Mouse (Mus musculus) liver, adult (tissue): Measurements from ENCODE around the gene Dbil5.

Experiments used
- GATA4 ChIP-seq: IDR thresholded peaks from 2 replicates; pipeline ENCODE4 v1.6.1; 2014; ENCODE audit warnings: mild to moderate bottlenecking, low read length; ENCODE audit not compliant: insufficient replicate concordance

Dbil5 gene

DNA sequence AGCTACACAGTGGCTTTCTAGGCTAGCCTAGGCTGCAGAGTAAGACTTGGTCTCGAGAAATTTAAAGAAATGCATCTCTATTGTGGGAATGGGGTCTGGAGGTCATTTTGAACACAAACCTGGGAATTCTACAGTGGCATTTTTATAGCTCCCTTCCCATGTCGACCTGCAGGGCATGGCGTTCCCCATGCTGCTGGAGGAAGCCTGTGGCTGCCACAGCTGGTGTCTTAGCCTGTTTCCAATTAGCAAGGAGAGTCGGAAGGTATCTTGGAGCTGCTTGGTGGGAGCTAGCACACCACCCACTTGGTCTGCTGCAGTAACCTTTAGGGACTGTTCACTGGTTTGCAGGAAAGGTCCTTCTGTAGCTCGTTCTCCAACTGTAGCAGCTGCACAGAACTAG lies 38.7 kb downstream of the Dbil5 start:
- TF ChIP-seq GATA4, result no peak

DNA sequence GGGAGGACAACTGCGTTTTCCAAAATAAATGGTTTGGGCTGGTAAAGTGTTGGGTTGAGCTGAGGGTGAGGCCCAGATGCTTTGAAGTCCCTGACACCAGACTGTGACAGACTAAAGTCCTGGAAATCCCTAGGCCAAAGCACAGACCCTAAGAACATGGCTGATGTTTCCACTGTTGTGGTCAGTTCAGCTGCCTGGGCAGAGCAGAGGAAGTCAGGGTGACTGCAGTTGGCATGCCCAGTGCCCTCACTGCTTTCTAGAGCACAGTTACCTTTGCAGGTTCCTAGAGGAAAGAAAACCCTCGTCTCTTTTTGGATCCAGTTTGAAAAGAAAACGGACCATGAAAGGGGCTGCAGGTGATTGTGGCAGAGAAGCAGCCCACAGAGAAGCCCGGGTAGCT lies 40.0 kb downstream of the Dbil5 start:
- no peak for TF ChIP-seq GATA4

DNA sequence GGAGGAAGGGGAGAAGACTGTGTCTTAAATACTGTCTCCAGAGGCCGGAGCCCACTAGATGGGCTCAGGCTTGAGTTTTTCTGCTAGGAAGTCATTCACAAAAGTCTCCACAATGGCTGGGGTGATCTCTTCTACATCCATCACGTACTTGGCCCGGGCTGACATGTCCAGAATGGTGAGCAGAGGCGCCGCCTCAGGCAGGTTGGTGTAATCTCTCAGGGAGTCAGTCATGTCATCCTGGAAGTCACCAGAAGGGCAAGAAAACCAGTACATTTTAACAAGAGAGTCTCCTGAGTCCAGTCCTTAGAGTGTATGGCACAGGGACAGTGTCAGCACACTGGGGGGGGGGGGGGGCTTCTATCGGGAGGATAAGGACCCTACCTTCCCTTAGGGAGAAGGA lies 41.1 kb downstream of the Dbil5 start:
- TF ChIP-seq GATA4, result no peak

DNA sequence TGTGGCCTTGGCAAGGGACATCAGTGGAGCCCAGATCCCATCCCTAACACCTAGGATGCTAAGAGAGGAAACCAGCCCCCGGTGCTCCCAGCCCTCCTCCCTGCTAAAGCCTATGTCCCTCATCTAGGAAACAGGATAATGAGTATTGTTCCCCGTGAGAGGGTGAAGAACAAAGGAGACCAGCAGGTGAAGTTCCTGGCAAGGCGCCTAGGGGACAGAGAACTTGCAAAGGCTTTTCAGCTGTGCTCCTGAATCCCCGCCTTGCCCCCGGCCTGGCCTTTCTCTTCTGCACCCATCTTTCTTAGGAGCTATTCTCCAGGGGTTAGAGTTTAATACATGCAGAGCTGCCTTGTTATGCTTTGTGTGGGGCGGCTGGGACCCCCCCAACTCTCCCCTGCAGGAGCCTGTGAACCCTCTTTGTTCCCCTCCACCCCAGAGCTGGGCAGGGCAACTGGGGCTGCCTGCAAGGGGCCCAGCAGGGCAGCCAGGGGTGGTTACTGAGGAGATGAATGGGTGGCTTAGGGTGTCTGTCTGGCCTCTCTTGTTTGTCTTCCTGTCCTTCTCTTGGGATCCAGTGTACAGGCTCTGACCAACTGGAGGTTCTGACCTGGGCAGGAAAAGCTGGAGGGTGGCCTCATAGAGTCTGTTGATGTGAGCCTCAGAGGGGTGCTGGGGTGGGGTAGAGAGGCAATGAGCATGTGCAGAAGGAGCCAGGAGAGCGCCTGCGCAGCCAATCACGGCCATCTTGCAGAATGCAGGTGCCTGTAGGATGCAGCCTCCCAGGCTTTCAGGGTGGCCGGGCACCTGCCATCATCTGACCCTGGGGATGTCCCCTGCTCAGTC lies 43.0 kb downstream of the Dbil5 start:
- no peak for TF ChIP-seq GATA4

DNA sequence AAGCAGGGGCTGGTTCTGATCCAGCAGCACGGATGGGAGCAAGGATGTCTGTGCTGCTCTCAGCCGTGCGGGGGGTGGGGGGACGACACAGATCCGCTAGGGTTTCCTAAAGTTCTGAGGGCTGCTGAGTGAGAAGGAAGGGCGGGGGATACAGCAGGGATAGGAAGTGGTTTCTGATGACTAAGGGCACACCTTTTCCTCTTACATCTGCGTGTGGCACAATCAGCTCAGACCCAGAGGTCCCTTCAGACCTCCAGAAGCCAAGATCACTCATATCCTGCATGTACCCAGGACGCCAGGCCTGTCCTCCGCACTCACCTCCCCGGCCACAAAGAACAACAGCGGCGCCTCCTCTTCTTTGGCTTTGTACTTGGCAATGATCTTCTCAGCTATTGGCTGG lies 43.8 kb downstream of the Dbil5 start:
- peak; percentile 49; the same call in 1 of the 2 replicates for TF ChIP-seq GATA4

DNA sequence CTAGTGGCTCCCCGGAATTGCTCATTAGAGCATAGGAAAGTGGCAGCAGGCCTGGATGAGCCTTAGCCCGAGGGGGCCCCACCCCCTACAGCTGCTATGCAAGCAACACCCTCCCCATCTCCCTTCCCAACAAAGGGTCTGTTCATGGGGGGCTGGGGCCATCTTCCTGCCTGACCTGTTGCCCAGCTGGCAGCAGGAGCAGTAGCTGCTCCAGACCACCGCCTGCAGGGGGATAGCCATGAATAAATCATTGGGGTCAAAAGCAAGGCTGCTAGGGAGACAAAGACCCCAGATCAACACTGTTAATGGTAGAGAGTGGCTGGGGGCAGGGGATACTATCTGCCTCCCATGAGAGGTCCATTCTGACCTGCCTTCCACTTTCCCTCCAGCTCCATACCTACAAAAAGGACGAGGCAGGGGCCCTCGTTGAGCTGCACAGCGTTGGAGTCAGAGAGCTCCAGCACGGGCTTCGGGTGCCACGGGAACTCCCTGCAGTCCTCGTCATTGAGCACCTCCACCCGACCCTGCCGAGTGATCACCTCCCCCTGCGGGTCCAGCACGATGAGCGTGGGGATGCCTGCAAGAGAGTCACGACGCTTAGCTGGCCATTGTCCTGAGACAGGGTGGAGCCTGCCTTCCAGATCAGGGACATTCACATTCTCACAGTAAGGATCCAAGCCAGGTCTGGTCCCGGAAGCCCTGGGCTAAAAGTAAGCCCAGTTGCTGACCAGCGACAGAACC lies 45.4 kb downstream of the Dbil5 start:
- TF ChIP-seq GATA4, result no peak

DNA sequence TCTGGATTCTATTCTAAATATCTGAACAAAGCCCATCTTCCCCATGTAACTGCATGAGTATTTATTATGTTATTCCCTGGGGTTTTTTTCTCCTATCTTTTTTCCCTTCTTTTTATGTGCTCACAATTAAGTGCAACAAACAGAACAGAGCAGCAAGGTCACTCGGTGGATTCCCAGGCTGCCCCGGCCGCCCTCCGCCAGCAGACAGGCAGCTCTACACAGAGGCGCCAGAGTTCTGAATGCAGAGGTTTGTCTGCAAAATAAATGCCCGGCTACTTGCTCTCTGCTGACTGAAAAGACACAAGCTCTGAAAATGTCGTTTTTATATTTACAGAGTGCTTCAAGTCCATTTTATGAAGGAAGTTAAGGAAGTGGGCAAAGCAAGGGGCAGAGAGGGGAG lies 50.1 kb downstream of the Dbil5 start:
- no peak for TF ChIP-seq GATA4

DNA sequence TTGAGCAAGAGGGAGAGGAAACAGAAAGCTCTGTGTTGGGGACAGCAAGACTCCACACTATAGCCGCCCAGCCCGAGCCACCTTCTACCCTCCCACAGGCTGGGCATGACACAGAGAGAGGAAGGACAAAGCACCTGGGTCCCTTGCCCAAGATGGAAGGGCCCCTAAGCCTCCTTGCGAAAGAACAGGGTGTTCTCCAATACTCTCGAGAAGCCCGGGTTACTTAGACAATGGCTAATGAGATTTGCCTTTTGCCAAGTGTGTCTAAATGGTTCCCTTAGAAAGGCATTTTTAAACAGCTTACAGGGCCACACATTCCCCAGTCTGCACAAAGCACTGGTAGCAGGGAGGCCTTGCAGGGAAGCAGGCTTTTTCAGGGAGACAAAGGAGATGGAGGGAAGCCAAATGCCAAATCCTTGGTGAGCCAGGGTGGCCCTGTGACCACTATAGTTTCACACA lies 50.6 kb downstream of the Dbil5 start:
- no peak for TF ChIP-seq GATA4
